Mouse (Mus musculus) ES-E14 (cell line): Measurements from ENCODE around the gene Tbxas1.

Experiments used
- CHD2 ChIP-seq: IDR thresholded peaks from 2 replicates; pipeline ENCODE4 v1.6.1; 2014; ENCODE audit warnings: mild to moderate bottlenecking, low read depth, low read length, inconsistent platforms
- HCFC1 ChIP-seq: IDR thresholded peaks from 2 replicates; pipeline ENCODE4 v1.6.1; 2012; ENCODE audit warnings: low read length, inconsistent platforms, borderline replicate concordance; ENCODE audit not compliant: insufficient read depth
- MAFK ChIP-seq: IDR thresholded peaks from 2 replicates; pipeline ENCODE4 v1.6.1; 2014; ENCODE audit warnings: mild to moderate bottlenecking, low read depth, low read length, inconsistent platforms; ENCODE audit not compliant: insufficient read depth
- ZC3H11A ChIP-seq: IDR thresholded peaks from 2 replicates; pipeline ENCODE4 v1.6.1; 2012; ENCODE audit warnings: low read depth, mild to moderate bottlenecking, inconsistent platforms, low read length, borderline replicate concordance

DNA sequence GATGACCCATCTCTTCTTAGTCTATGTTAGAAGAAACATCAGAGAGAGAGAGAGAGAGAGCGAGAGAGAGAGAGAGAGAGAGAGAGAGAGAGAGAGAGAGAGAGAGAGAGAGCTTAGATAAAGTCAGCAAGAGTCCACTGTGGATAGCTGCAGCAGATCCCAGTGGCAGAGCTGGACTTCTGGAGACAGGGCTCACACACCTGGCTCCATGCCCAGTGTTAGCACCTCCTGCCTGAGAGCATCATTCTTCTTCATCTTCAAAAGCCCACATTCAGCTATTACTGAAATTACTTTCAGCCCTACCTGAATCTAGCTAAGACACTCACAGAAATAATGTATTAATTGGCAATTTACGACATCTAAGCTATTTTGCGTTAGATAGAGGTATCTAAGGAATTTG is 85.2 kb downstream of the Tbxas1 start:
- TF ChIP-seq MAFK, result no peak
- TF ChIP-seq ZC3H11A, result no peak
- no peak for TF ChIP-seq HCFC1
- TF ChIP-seq CHD2, result no peak
